Comparison of ENCODE assay signal across 8 mouse cellular contexts in genomic region chr9:107550491-107551116, GRCm38 (mm10). TPM values are rescaled to one million over a fixed set of nuclear protein-coding genes. Genes with fewer than 3 reads are reported as not detected.
DNase-seq lines count a peak whose midpoint lies in the region; ATAC-seq and TF ChIP-seq lines count a peak whose summit lies in the region.
"Had no signal": no experiment of that assay in that cellular context is flagged by ENCODE, and none has a peak within 500 bp of the region (broad histone marks: within the 10 kb centered on the region; RNA-seq: fewer than 3 reads in every experiment).

No protein-coding gene starts in this region.

- 20% methylated on average over 23 of the region's 23 CpGs for WGBS in embryonic facial prominence, embryonic 11.5 days

- DNase-seq in G1E (ENCODE audit: low spot score) = no peak
- no peak for DNase-seq in embryonic facial prominence, embryonic 11.5 days (ENCODE audit: low spot score)
- DNase-seq in kidney, adult 8-10 months = peak; percentile 89 to 93
- DNase-seq in lung, postnatal 25 days (ENCODE audit: low spot score) = peak; percentile 38
- DNase-seq in cerebellum, postnatal 36 days = no peak
- DNase-seq in B cell, adult 2 months = no peak
- DNase-seq in left cerebral cortex, adult 2 months (ENCODE audit: extremely low spot score in 1 of 2, low spot score in 2 of 2) = no peak

- peak overlapping the region; percentile 92 for H3K4me2 ChIP-seq in embryonic facial prominence, embryonic 11.5 days (ENCODE audit: low read depth, low read length)

- no peak overlapping the region for H3K27ac ChIP-seq in embryonic facial prominence, embryonic 11.5 days (replicated peaks; ENCODE audit: low read depth, low read length)
- no peak overlapping the region for H3K27ac ChIP-seq in left cerebral cortex, adult 2 months

- peak overlapping the region; percentile 73; the same call in 1 of the 2 replicates for H3K4me3 ChIP-seq in G1E (ENCODE audit: low read depth, low read length)
- H3K4me3 ChIP-seq in embryonic facial prominence, embryonic 11.5 days (ENCODE audit: low read depth, low read length) = peak overlapping the region; percentile 50
- no peak overlapping the region for H3K4me3 ChIP-seq in left cerebral cortex, adult 2 months

- peak overlapping the region; percentile 82; the same call in 1 of the 2 replicates for H3K9ac ChIP-seq in embryonic facial prominence, embryonic 11.5 days (replicated peaks; ENCODE audit: low read length)

- intact Hi-C loops in left cerebral cortex, adult 2 months (cut with DNase I) = no loop called here

- ATAC-seq in G1E (ENCODE audit: extremely low read depth, insufficient number of reproducible peaks, low FRiP score, poor library complexity, severe bottlenecking) = no peak
- no peak for ATAC-seq in embryonic facial prominence, embryonic 11.5 days (replicated peaks; ENCODE audit: insufficient number of reproducible peaks, low FRiP score, low TSS enrichment, low read depth)

- no peaks in the 10 kb centered on the region for H3K9me3 ChIP-seq in G1E (replicated peaks)
- no peaks in the 10 kb centered on the region for H3K9me3 ChIP-seq in embryonic facial prominence, embryonic 11.5 days (replicated peaks; ENCODE audit: control insufficient read depth, low read length)

- no peak for TF ChIP-seq CTCF in G1E (IDR thresholded peaks at IDR 0.05; ENCODE audit: low read depth, low read length)
- TF ChIP-seq CTCF in left cerebral cortex, adult 2 months (IDR thresholded peaks at IDR 0.05) = no peak

- peaks cover 70% of the 10 kb centered on the region for H3K4me1 ChIP-seq in G1E (ENCODE audit: insufficient read depth, low read depth, low read length)
- no peaks in the 10 kb centered on the region; the same call in 1 of the 2 replicates for H3K4me1 ChIP-seq in embryonic facial prominence, embryonic 11.5 days (ENCODE audit: control insufficient read depth, insufficient read depth, low read length)

- H3K36me3 ChIP-seq in G1E (replicated peaks) = peaks cover 23% of the 10 kb centered on the region
- no peaks in the 10 kb centered on the region for H3K36me3 ChIP-seq in embryonic facial prominence, embryonic 11.5 days (replicated peaks; ENCODE audit: control insufficient read depth, insufficient read depth, low read depth, low read length)

- peaks cover 5% of the 10 kb centered on the region; the same call in 1 of the 2 replicates for H3K27me3 ChIP-seq in G1E (ENCODE audit: insufficient read depth, low read length)
- H3K27me3 ChIP-seq in embryonic facial prominence, embryonic 11.5 days (ENCODE audit: control insufficient read depth, insufficient read depth, low read length) = peaks cover 5% of the 10 kb centered on the region; the same call in 1 of the 2 replicates

RNA-seq across cellular contexts. Expression of gene Rassf1, which starts 0.8 kb away (rescaled TPM):
- total RNA-seq in G1E (2014; fragmentation: Nextera tagmentation) = 15.4 and 19.4 TPM in 2 replicates
- total RNA-seq in G1E (2017) = 29.5 and 35.4 TPM in 2 replicates
- 10.7 and 12.1 TPM in 2 replicates for polyA plus RNA-seq in G1E (2012)
- polyA plus RNA-seq in embryonic facial prominence, embryonic 11.5 days (2014; fragmentation: Nextera tagmentation; extraction: Ambion mirVana) = 42.4 and 43.3 TPM in 2 replicates
- 10 to 100 TPM; 19.7 to 20.5 TPM for total RNA-seq in left cerebral cortex, adult 2 months (2021)

RNA-seq across cellular contexts. Expression of gene Zmynd10, which starts 3.5 kb away (rescaled TPM):
- 1.1 TPM in 1 of 2 replicates, not detected in the other for total RNA-seq in G1E (2014; fragmentation: Nextera tagmentation)
- total RNA-seq in G1E (2017) = 6.2 and 7.3 TPM in 2 replicates
- 1.1 TPM in 2 replicates for polyA plus RNA-seq in G1E (2012)
- 0.93 and 1.1 TPM in 2 replicates for polyA plus RNA-seq in embryonic facial prominence, embryonic 11.5 days (2014; fragmentation: Nextera tagmentation; extraction: Ambion mirVana)
- 1 to 10 TPM; 3.8 to 4.7 TPM for total RNA-seq in left cerebral cortex, adult 2 months (2021)
- total RNA-seq: neutrophil, adult 5-6 weeks had no signal

RNA-seq across cellular contexts. Expression of gene Nprl2, which starts 8.6 kb away (rescaled TPM):
- total RNA-seq in G1E (2014; fragmentation: Nextera tagmentation) (16.3 and 22.6 TPM in 2 replicates), G1E (2017) (18.4 and 35.0 TPM in 2 replicates)
- polyA plus RNA-seq in G1E (2012) = 1.4 and 1.7 TPM in 2 replicates
- polyA plus RNA-seq in embryonic facial prominence, embryonic 11.5 days (2014; fragmentation: Nextera tagmentation; extraction: Ambion mirVana) = 39.2 and 41.9 TPM in 2 replicates
- total RNA-seq in left cerebral cortex, adult 2 months (2021) = 10 to 100 TPM; 39.7 to 48.3 TPM

RNA-seq across cellular contexts. Expression of gene Cyb561d2, which starts 8.6 kb away (rescaled TPM):
- 1.9 TPM in 1 of 2 replicates, not detected in the other for total RNA-seq in G1E (2014; fragmentation: Nextera tagmentation)
- total RNA-seq in G1E (2017) = 23.1 and 30.2 TPM in 2 replicates
- polyA plus RNA-seq in G1E (2012) = 10.6 and 11.7 TPM in 2 replicates
- 14.3 and 18.9 TPM in 2 replicates for polyA plus RNA-seq in embryonic facial prominence, embryonic 11.5 days (2014; fragmentation: Nextera tagmentation; extraction: Ambion mirVana)
- 10 to 100 TPM; 14.7 to 16.7 TPM for total RNA-seq in left cerebral cortex, adult 2 months (2021)

RNA-seq across cellular contexts. Expression of gene Tusc2, which starts 12.5 kb away (rescaled TPM):
- total RNA-seq in G1E (2014; fragmentation: Nextera tagmentation) (30.4 and 33.1 TPM in 2 replicates), G1E (2017) (16.0 and 21.3 TPM in 2 replicates)
- polyA plus RNA-seq in G1E (2012) = 24.4 and 45.3 TPM in 2 replicates
- 68.5 and 68.9 TPM in 2 replicates for polyA plus RNA-seq in embryonic facial prominence, embryonic 11.5 days (2014; fragmentation: Nextera tagmentation; extraction: Ambion mirVana)
- total RNA-seq in left cerebral cortex, adult 2 months (2021) = 10 to 100 TPM; 91.0 to 99.1 TPM

Comparison
In these comparisons a context has a peak if more than half of its experiments do, and no peak if none do; other contexts are left out.
1. DNase-seq: peak in kidney, adult 8-10 months (2 of 2) and lung, postnatal 25 days (single experiment); none in G1E (single experiment), embryonic facial prominence, embryonic 11.5 days (single experiment), cerebellum, postnatal 36 days (0 of 2), B cell, adult 2 months (0 of 2) and left cerebral cortex, adult 2 months (0 of 2).